In genomic region chr11:106667855-106668254, GRCm38 (mm10) we compare ENCODE assay signal across 27 mouse cellular contexts. TPM values are rescaled to one million over a fixed set of nuclear protein-coding genes. Genes with fewer than 3 reads are reported as not detected.
DNase-seq lines count a peak whose midpoint lies in the region; ATAC-seq and TF ChIP-seq lines count a peak whose summit lies in the region.
"Had no signal": no experiment of that assay in that cellular context is flagged by ENCODE, and none has a peak within 500 bp of the region (broad histone marks: within the 10 kb centered on the region; RNA-seq: fewer than 3 reads in every experiment).

No protein-coding gene starts in this region.

- in situ Hi-C loops in CH12.LX (cut with MboI; ENCODE audit: low pct_ligation_motif_present, low pct_unique_long_range_greater_than_20kb, low sequenced_read_pairs): no loop called here

- no peaks in the 10 kb centered on the region for H3K27me3 ChIP-seq in heart, embryonic 11.5 days (ENCODE audit: control insufficient read depth, insufficient read depth, low read length)
- no peaks in the 10 kb centered on the region for H3K27me3 ChIP-seq in hindbrain, embryonic 14.5 days (ENCODE audit: control insufficient read depth, insufficient read depth, low read length)
- no peaks in the 10 kb centered on the region for H3K27me3 ChIP-seq in hindbrain, embryonic 16.5 days (replicated peaks; ENCODE audit: control insufficient read depth, insufficient read depth, low read length)
- no peaks in the 10 kb centered on the region for H3K27me3 ChIP-seq in lung, embryonic 15.5 days
- no peaks in the 10 kb centered on the region for H3K27me3 ChIP-seq in CH12.LX (replicated peaks)
- H3K27me3 ChIP-seq: embryonic facial prominence, embryonic 15.5 days; forebrain, embryonic 12.5 days; limb, embryonic 12.5 days; liver, embryonic 13.5 days; midbrain, embryonic 13.5 days; neural tube, embryonic 13.5 days had no signal

- TF ChIP-seq EP300 in CH12.LX (IDR thresholded peaks at IDR 0.05; ENCODE audit: low read length): no peak

- no peaks in the 10 kb centered on the region for H3K79me2 ChIP-seq in CH12.LX (replicated peaks; ENCODE audit: control insufficient read depth, extremely low read depth, insufficient read depth, poor library complexity, severe bottlenecking)

- no peak overlapping the region for H3K9ac ChIP-seq in heart, embryonic 11.5 days (ENCODE audit: low read depth, low read length)
- H3K9ac ChIP-seq in hindbrain, embryonic 14.5 days: no peak overlapping the region
- no peak overlapping the region for H3K9ac ChIP-seq in hindbrain, embryonic 16.5 days (ENCODE audit: low read depth, low read length)
- H3K9ac ChIP-seq in lung, embryonic 15.5 days: no peak overlapping the region
- H3K9ac ChIP-seq in CH12.LX (ENCODE audit: insufficient read depth, low read depth): no peak overlapping the region
- H3K9ac ChIP-seq: embryonic facial prominence, embryonic 15.5 days; forebrain, embryonic 12.5 days; forebrain, postnatal 0 days; limb, embryonic 12.5 days; liver, embryonic 13.5 days; midbrain, embryonic 13.5 days; neural tube, embryonic 13.5 days had no signal

- ATAC-seq in heart, embryonic 11.5 days (replicated peaks; ENCODE audit: insufficient number of reproducible peaks, low FRiP score, low TSS enrichment): no peak
- no peak for ATAC-seq in hindbrain, embryonic 14.5 days (ENCODE audit: low FRiP score)
- no peak for ATAC-seq in hindbrain, embryonic 16.5 days
- ATAC-seq in lung, embryonic 15.5 days (ENCODE audit: borderline replicate concordance, extremely low read depth, low FRiP score, low TSS enrichment): no peak
- ATAC-seq: activated CD4-positive, CD25-positive, alpha-beta regulatory T cell, adult 4 months; forebrain, postnatal 0 days; intestine, postnatal 0 days; midbrain, embryonic 13.5 days had no signal

- no peaks in the 10 kb centered on the region for H3K9me3 ChIP-seq in heart, embryonic 11.5 days (replicated peaks; ENCODE audit: control insufficient read depth, low read length)
- no peaks in the 10 kb centered on the region for H3K9me3 ChIP-seq in hindbrain, embryonic 14.5 days (ENCODE audit: control insufficient read depth, low read length)
- H3K9me3 ChIP-seq in hindbrain, embryonic 16.5 days (ENCODE audit: control insufficient read depth, low read length): no peaks in the 10 kb centered on the region
- no peaks in the 10 kb centered on the region for H3K9me3 ChIP-seq in lung, embryonic 15.5 days
- H3K9me3 ChIP-seq in CH12.LX (replicated peaks; ENCODE audit: low read length): no peaks in the 10 kb centered on the region
- H3K9me3 ChIP-seq: embryonic facial prominence, embryonic 10.5 days; embryonic facial prominence, embryonic 15.5 days; forebrain, embryonic 12.5 days; limb, embryonic 12.5 days; liver, embryonic 13.5 days; midbrain, embryonic 13.5 days; neural tube, embryonic 13.5 days had no signal

- peak; percentile 83 for DNase-seq in heart, adult 11 months
- DNase-seq in hindbrain, embryonic 14.5 days (ENCODE audit: low spot score): no peak
- DNase-seq in lung, postnatal 36 days: no peak
- DNase-seq in CH12.LX (ENCODE audit: extremely low read depth): no peak
- DNase-seq in left cerebral cortex, adult 11 months (ENCODE audit: low spot score): no peak
- DNase-seq: cerebellum, adult 2 months; forebrain, postnatal 0 days; gastrocnemius, postnatal 25 days; heart, adult 18-20 months; heart, postnatal 10 days; kidney, postnatal 25 days; liver, embryonic 13.5 days; right cerebral cortex, postnatal 4 days; thymus, postnatal 4 days had no signal

- WGBS in heart, embryonic 11.5 days (ENCODE audit: insufficient replicate concordance): 80% methylated on average over 11 of the region's 11 CpGs
- 85% methylated on average over 11 of the region's 11 CpGs for WGBS in hindbrain, embryonic 14.5 days
- 89% methylated on average over 11 of the region's 11 CpGs for WGBS in hindbrain, embryonic 16.5 days
- 65% methylated on average over 11 of the region's 11 CpGs for WGBS in lung, embryonic 15.5 days

- H3K27ac ChIP-seq in heart, embryonic 11.5 days (ENCODE audit: low read depth, low read length): no peak overlapping the region
- H3K27ac ChIP-seq in hindbrain, embryonic 14.5 days: 0 out of 2 replicates have a peak overlapping the region, but pooled peaks have one; percentile 20
- no peak overlapping the region for H3K27ac ChIP-seq in hindbrain, embryonic 16.5 days (ENCODE audit: low read depth, low read length)
- H3K27ac ChIP-seq in lung, embryonic 15.5 days: peak overlapping the region; percentile 21; the same call in 1 of the 2 replicates
- peak overlapping the region; percentile 15; the same call in 1 of the 2 replicates for H3K27ac ChIP-seq in CH12.LX (ENCODE audit: insufficient read depth, low read depth)
- H3K27ac ChIP-seq: embryonic facial prominence, embryonic 10.5 days; embryonic facial prominence, embryonic 15.5 days; forebrain, embryonic 12.5 days; left cerebral cortex, adult 2 months; limb, embryonic 12.5 days; liver, embryonic 13.5 days; macrophage; midbrain, embryonic 13.5 days; neural tube, embryonic 13.5 days had no signal

- no peak overlapping the region for H3K4me2 ChIP-seq in heart, embryonic 11.5 days
- H3K4me2 ChIP-seq in hindbrain, embryonic 14.5 days (replicated peaks): no peak overlapping the region
- no peak overlapping the region for H3K4me2 ChIP-seq in hindbrain, embryonic 16.5 days (ENCODE audit: low read length)
- H3K4me2 ChIP-seq in lung, embryonic 15.5 days: no peak overlapping the region
- H3K4me2 ChIP-seq in CH12.LX (ENCODE audit: insufficient read depth, low read depth, poor library complexity, severe bottlenecking): no peak overlapping the region
- H3K4me2 ChIP-seq: embryonic facial prominence, embryonic 15.5 days; forebrain, embryonic 12.5 days; limb, embryonic 12.5 days; liver, embryonic 13.5 days; midbrain, embryonic 13.5 days; neural tube, embryonic 13.5 days had no signal

- no peaks in the 10 kb centered on the region for H3K36me3 ChIP-seq in heart, embryonic 11.5 days (ENCODE audit: control insufficient read depth, insufficient read depth, low read length)
- H3K36me3 ChIP-seq in hindbrain, embryonic 14.5 days (replicated peaks; ENCODE audit: control insufficient read depth, insufficient read depth): no peaks in the 10 kb centered on the region
- H3K36me3 ChIP-seq in hindbrain, embryonic 16.5 days (ENCODE audit: control insufficient read depth, insufficient read depth, low read length): no peaks in the 10 kb centered on the region
- H3K36me3 ChIP-seq in lung, embryonic 15.5 days: no peaks in the 10 kb centered on the region
- H3K36me3 ChIP-seq in CH12.LX (replicated peaks in 1 of 2; ENCODE audit: control insufficient read depth in 1 of 2, insufficient read depth in 1 of 2, low read length in 1 of 2): peaks cover 0 to 12% of the 10 kb centered on the region in 2 experiments
- H3K36me3 ChIP-seq: embryonic facial prominence, embryonic 10.5 days; embryonic facial prominence, embryonic 15.5 days; forebrain, embryonic 12.5 days; limb, embryonic 12.5 days; liver, embryonic 13.5 days; midbrain, embryonic 13.5 days; neural tube, embryonic 13.5 days had no signal

- H3K4me3 ChIP-seq in heart, embryonic 11.5 days (ENCODE audit: low read depth, low read length): no peak overlapping the region
- no peak overlapping the region for H3K4me3 ChIP-seq in hindbrain, embryonic 14.5 days (replicated peaks; ENCODE audit: low read length)
- H3K4me3 ChIP-seq in hindbrain, embryonic 16.5 days (ENCODE audit: low read length): no peak overlapping the region
- H3K4me3 ChIP-seq in lung, embryonic 15.5 days: no peak overlapping the region
- no peak overlapping the region for H3K4me3 ChIP-seq in CH12.LX (replicated peaks in 1 of 3; ENCODE audit: low read depth in 2 of 3, low read length in 2 of 3, poor library complexity in 1 of 3)
- H3K4me3 ChIP-seq: embryonic facial prominence, embryonic 10.5 days; embryonic facial prominence, embryonic 15.5 days; forebrain, embryonic 12.5 days; left cerebral cortex, adult 2 months; limb, embryonic 12.5 days; liver, embryonic 13.5 days; midbrain, embryonic 13.5 days; neural tube, embryonic 13.5 days had no signal

- dilution Hi-C loops in CH12.LX (cut with MboI; ENCODE audit: extremely low pct_ligation_motif_present, extremely low pct_unique_long_range_greater_than_20kb, low sequenced_read_pairs): no loop called here

- no peak for TF ChIP-seq POLR2A in CH12.LX (IDR thresholded peaks at IDR 0.05; ENCODE audit: low read depth, low read length)

- TF ChIP-seq CTCF in CH12.LX (conservative IDR thresholded peaks at IDR 0.05 in 1 of 2, IDR thresholded peaks at IDR 0.05 in 1 of 2; ENCODE audit: low read depth in 2 of 2, low read length in 2 of 2): no peak

- peaks cover 16% of the 10 kb centered on the region for H3K4me1 ChIP-seq in heart, embryonic 11.5 days (ENCODE audit: control insufficient read depth, insufficient read depth, low read length)
- H3K4me1 ChIP-seq in hindbrain, embryonic 14.5 days (replicated peaks; ENCODE audit: control insufficient read depth, insufficient read depth, low read length): 0 out of 2 replicates have a peak, but pooled peaks cover 5% of the 10 kb centered on the region
- no peaks in the 10 kb centered on the region; the same call in 1 of the 2 replicates for H3K4me1 ChIP-seq in hindbrain, embryonic 16.5 days (ENCODE audit: control insufficient read depth, insufficient read depth, low read depth, low read length)
- peaks cover 34% of the 10 kb centered on the region for H3K4me1 ChIP-seq in lung, embryonic 15.5 days
- peaks cover 60 to 96% of the 10 kb centered on the region in 2 experiments for H3K4me1 ChIP-seq in CH12.LX (ENCODE audit: control insufficient read depth in 1 of 2, insufficient read depth in 2 of 2)

- no peak for TF ChIP-seq RAD21 in CH12.LX (IDR thresholded peaks at IDR 0.05; ENCODE audit: low read depth, low read length)

TF ChIP-seq in CH12.LX, 34 proteins besides CTCF, POLR2A, EP300 and RAD21 (continues in another document):
- TF ChIP-seq JUN (IDR thresholded peaks at IDR 0.05; ENCODE audit: insufficient read depth, low read depth, low read length) (no peak), MAZ (IDR thresholded peaks at IDR 0.05; ENCODE audit: low read depth, low read length) (0 out of 2 replicates have a peak, but pooled peaks have one; percentile 32), USF1 (IDR thresholded peaks at IDR 0.05; ENCODE audit: low read depth, low read length) (no peak), TBP (conservative IDR thresholded peaks at IDR 0.05; ENCODE audit: low read depth, low read length) (no peak), MXI1 (IDR thresholded peaks at IDR 0.05; ENCODE audit: low read depth, low read length) (no peak), USF2 (conservative IDR thresholded peaks at IDR 0.05; ENCODE audit: low read depth, low read length) (no peak), BHLHE40 (IDR thresholded peaks at IDR 0.05; ENCODE audit: low read depth, low read length) (no peak)

RNA-seq across cellular contexts. Expression of gene Tex2, which starts 54.6 kb away (rescaled TPM):
- 12.3 and 14.9 TPM in 2 replicates for polyA plus RNA-seq in heart, embryonic 11.5 days (2014; fragmentation: Nextera tagmentation; extraction: Ambion mirVana)
- 40.1 and 41.4 TPM in 2 replicates for polyA plus RNA-seq in hindbrain, embryonic 14.5 days (2014; fragmentation: Nextera tagmentation; extraction: Ambion mirVana)
- 29.5 and 38.4 TPM in 2 replicates for polyA plus RNA-seq in hindbrain, embryonic 16.5 days (2015; fragmentation: Nextera tagmentation; extraction: Ambion mirVana)
- 9.7 and 9.8 TPM in 2 replicates for polyA plus RNA-seq in lung, embryonic 15.5 days (2015; fragmentation: Nextera tagmentation; extraction: Ambion mirVana)
- 5.0 and 6.2 TPM in 2 replicates for total RNA-seq in CH12.LX (2012; rRNA removed)
- total RNA-seq in CH12.LX (2014; rRNA removed): 3.9 and 4.5 TPM in 2 replicates
- 3.9 and 4.0 TPM in 2 replicates for polyA plus RNA-seq in CH12.LX (2012; ENCODE audit: insufficient read length, low read depth)

Comparison
In these comparisons a context has a peak if more than half of its experiments do, and no peak if none do; other contexts are left out.
1. H3K27ac ChIP-seq: peak in hindbrain, embryonic 14.5 days (single experiment), lung, embryonic 15.5 days (single experiment) and CH12.LX (single experiment); none in heart, embryonic 11.5 days (single experiment) and hindbrain, embryonic 16.5 days (single experiment).